Mouse (Mus musculus) mature B cell (primary cell): ENCODE results near the gene Fam129b.

Experiments
- in situ Hi-C: fragments of 300-500 bp; cut with MboI; formaldehyde crosslinking; loops from 2 replicates; pipeline ENCODE4 v1.14.3; 2019

Gene Fam129b

DNA sequence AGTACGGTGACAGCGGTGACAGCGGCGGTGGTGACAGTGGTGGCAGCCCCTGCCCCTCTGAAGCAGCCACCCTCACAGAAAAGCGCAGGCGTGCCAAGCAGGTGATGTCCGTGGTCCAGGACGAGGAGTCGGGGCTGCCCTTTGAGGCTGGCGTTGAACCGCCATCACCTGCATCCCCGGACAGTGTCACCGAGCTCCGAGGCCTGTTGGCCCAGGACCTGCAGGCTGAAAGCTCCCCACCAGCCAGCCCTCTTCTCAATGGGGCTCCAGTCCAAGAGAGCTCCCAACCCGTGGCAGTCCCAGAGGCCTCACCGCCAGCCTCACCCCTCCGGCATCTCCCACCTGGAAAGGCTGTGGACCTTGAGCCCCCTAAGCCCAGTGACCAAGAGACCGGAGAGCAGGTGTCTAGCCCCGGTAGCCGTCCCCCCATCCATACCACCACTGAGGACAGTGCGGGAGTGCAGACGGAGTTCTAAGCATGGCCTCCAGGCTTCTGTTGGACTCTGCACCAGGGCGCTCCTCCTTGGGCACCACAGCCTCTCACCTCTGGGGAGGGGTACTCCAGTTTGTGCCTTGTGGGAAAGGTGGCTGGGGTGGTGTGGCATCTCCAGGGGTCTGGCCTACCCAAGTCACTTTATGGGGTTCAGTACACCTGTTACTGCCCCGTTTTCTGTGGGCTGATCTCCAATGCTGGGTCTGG, 47.8 kb downstream of the Fam129b start:
- in situ Hi-C loops: no loop called here

DNA sequence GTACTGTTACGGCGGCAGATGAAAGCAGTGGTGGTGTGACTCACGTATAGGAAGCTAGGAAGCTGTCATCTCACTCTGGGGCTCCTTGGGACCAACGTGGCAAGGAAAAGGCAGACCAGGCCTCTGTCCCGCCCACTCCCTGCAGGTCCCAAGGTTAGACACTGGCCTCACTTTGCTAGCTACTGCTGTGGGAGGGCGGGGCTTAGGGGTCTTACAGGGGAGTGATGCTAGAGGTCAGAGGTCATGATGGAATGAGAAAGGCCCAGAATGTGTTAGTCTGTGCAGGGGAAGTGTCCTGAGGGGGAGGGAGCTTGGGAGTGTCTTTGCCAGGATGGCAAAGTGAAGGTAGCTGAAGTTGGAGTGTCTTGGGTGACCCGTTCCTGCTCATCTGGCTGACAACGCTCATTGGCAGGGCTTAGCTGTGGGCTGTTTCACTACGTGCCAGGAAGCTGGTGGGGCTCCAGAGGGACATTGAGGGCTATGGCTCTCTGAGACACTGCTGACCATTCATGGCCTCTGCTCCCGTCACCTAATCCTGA, 48.5 kb downstream of the Fam129b start:
- in situ Hi-C loops: no loop called here

GRCm38 (mm10) chr2:32926330-32927075, 50.6 kb downstream of the Fam129b start:
- in situ Hi-C loops: no loop called here

DNA sequence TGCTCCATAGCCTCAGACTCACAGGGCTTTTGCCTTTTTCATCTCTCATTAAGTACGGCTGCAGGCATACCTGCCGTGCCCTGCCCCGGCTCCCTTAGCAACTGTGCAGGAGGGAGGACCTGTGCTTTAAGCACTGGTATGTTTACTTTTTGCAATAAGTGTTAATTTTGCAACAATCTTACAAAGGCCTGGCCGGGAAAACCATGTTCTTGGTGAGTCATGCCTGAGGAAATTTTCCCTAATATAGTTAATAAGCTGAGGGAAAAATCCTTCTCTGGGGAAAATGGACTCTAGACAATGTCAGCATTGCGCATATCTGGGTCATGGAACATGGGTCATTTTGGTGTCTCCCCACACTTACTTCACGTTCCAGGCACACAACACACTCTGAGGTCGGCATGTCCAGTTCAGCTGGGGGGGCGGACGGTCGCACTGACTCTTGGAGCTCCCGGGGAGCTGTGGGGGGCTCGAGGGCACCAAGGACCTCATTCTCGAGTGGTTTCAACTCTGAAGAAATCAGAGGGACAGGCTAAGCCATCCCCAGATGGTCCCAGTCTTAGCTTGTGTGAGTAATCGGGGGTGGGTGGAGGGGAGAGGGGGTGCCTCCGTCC, 51.8 kb downstream of the Fam129b start:
- in situ Hi-C loops: no loop called here

DNA sequence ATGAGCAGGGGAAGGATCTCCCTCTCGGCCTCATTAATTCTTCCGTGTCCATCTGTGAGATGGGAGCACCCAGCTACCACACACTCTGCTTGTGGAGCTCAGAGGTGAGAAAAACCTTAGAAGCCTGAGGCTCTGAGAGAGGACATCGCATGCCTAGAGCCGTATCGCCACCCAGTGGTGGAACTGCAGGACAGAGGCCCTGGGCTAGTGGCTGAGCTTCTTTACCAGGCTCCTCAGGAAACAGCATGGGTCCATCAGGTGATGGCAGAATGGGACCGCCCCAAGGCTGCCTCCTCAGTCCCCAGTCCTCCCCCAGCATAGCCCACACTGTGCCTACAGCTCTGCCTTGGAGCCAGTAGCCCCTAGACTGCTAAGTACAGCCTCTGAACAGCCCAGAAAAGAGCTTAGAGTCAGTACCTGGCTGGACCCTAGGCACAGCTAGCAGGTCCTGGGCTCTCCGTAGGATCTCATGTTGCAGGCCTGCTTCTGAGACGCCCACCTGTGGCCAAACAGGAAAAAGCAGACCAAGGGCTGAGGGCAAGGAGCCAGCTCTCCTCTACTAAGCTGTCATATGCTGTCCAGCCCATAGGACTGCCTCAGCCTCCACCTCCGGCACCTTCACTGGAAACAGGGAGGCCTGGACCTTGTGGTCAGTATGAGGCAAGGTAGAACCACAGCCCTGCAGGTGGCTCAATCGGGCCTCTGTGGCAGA, 52.5 kb downstream of the Fam129b start:
- in situ Hi-C loops: no loop called here

- in situ Hi-C loops: no loop called here
Observed at GRCm38 (mm10) chr2:32928947-32929829, 53.3 kb downstream of the Fam129b start.

- in situ Hi-C loops: no loop called here
Observed at GRCm38 (mm10) chr2:32931730-32932129, 55.8 kb downstream of the Fam129b start.

DNA sequence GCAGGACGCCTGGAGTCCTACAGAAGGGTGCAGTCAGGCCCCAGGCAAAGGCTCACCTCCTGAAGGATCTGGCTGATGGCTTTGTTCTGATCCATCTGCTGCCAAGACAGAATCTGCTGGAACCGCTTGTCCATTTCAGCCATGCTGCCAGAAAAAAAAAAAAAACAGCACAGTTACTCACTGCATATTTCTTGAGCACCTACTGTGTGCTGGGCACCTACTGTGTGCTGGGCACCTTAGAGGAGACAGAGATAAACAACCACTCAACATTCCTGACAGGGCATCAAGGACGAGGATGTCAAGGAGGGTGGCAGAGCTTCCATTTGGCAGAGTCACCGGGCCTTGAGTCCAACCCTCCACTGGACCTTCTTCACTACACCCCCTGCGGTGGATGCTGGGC, 62.8 kb downstream of the Fam129b start:
- in situ Hi-C loops: no loop called here

DNA sequence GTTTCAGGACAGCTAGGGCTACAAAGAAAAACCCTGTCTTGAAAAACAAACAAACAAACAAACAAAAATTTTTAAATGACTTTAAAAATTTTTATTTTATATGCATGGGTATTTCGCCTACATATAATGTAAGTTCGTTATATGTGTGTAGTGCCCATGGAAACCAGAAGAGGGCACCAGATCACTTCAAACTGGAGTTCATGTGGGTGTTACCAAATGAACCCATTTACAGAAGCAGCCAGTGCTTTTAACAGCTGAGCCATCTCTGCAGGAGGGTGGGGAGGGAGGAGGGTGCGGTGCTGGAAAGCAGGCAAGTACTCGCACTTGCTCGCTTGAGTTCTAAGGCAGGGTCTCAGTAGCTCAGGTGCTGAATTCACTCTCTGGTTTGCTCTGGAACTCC, 63.5 kb downstream of the Fam129b start:
- in situ Hi-C loops: no loop called here

- in situ Hi-C loops: no loop called here
Observed at GRCm38 (mm10) chr2:32940483-32940882, 64.6 kb downstream of the Fam129b start.

GRCm38 (mm10) chr2:32947454-32947853, 71.5 kb downstream of the Fam129b start:
- in situ Hi-C loops: no loop called here

- in situ Hi-C loops: no loop called here
Observed at GRCm38 (mm10) chr2:32954581-32954980, 78.7 kb downstream of the Fam129b start.

GRCm38 (mm10) chr2:32957344-32957743, 81.4 kb downstream of the Fam129b start:
- in situ Hi-C loops: no loop called here

DNA sequence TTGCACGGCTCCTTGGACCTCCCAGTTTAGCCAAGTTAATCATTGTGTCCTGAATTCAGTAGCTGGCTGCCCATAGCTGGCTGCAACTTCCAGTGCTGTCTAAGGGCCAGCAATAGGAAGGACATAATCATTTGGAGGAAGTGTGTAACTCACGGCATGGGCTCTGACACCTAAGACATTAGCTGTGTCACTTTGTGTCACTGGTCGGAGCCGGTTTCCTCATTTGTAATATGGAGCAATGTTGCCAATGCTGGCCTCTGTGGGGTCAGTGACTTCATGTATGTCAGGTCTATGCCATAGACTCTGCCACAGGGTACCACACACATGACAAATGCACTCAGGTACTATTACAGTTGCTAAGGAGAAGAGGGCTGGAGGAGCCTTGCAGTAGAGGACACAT, 84.4 kb downstream of the Fam129b start:
- in situ Hi-C loops: no loop called here

GRCm38 (mm10) chr2:32961192-32961995, 85.5 kb downstream of the Fam129b start, which contains the start of the genes Rpl12 and Lrsam1:
Gene Rpl12, plus strand, starts transcription at chr2:32961559.
Gene Lrsam1, minus strand, starts transcription at chr2:32961614.
- in situ Hi-C loops: no loop called here

GRCm38 (mm10) chr2:32962062-32962874, 86.4 kb downstream of the Fam129b start:
- in situ Hi-C loops: no loop called here

DNA sequence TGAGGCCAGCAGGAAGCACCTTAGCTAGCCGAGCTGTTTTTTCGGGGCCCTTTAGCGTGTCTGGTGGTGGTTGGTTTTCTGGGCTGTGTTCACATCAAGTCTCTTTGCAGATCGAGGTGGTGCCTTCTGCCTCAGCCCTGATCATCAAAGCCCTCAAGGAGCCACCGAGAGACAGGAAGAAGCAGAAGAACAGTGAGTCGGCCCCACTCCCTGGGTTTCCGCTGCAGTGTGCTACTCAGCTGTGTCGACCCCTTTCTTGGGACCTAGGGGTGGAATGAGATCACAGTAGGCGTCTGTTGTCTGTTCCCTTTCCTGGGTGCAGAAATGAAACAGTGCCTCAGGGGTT, 86.9 kb downstream of the Fam129b start:
- in situ Hi-C loops: no loop called here

DNA sequence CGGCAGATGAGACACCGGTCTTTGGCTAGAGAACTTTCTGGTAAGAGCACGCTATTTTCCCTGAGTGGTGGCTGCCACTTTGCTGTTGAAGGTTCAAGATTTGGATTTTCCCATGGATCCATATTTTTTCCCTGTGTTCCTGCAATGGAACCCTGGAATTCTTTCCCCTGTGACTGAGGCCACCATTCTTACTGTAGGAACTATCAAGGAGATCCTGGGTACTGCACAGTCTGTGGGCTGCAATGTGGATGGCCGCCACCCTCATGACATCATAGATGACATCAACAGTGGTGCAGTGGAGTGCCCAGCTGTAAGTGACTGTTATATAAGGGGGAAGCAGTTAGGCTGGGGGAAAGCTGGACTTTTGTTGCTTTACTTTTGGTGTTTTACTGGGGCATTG, 87.6 kb downstream of the Fam129b start:
- in situ Hi-C loops: no loop called here

GRCm38 (mm10) chr2:32963981-32964380, 88.1 kb downstream of the Fam129b start:
- in situ Hi-C loops: no loop called here
